20 mouse cellular contexts compared by ENCODE assay signal in genomic region chr19:41591808-41592207, GRCm38 (mm10). TPM values are rescaled to one million over a fixed set of nuclear protein-coding genes. Genes with fewer than 3 reads are reported as not detected.
DNase-seq lines count a peak whose midpoint lies in the region; ATAC-seq lines count a peak whose summit lies in the region.
"Had no signal": no experiment of that assay in that cellular context is flagged by ENCODE, and none has a peak within 500 bp of the region (broad histone marks: within the 10 kb centered on the region; RNA-seq: fewer than 3 reads in every experiment).

No protein-coding gene starts in this region.

- peak; percentile 44; the same call in 1 of the 2 replicates for ATAC-seq in embryonic facial prominence, embryonic 14.5 days (ENCODE audit: low read depth)
- ATAC-seq in hindbrain, embryonic 16.5 days = peak; percentile 21; the same call in 1 of the 2 replicates
- ATAC-seq in hindbrain, embryonic 14.5 days (ENCODE audit: low FRiP score) = no peak
- no peak for ATAC-seq in activated CD4-positive, CD25-positive, alpha-beta regulatory T cell, adult 4 months
- ATAC-seq: forebrain, embryonic 16.5 days; intestine, postnatal 0 days had no signal

- WGBS in embryonic facial prominence, embryonic 14.5 days = 64% methylated on average over 12 of the region's 12 CpGs
- WGBS in embryonic facial prominence, embryonic 10.5 days = 88% methylated on average over 12 of the region's 12 CpGs
- WGBS in hindbrain, embryonic 16.5 days = 56% methylated on average over 12 of the region's 12 CpGs
- 73% methylated on average over 12 of the region's 12 CpGs for WGBS in hindbrain, embryonic 14.5 days

- no peaks in the 10 kb centered on the region for H3K27me3 ChIP-seq in embryonic facial prominence, embryonic 14.5 days (replicated peaks; ENCODE audit: control insufficient read depth, insufficient read depth, low read length)
- no peaks in the 10 kb centered on the region for H3K27me3 ChIP-seq in embryonic facial prominence, embryonic 10.5 days (replicated peaks; ENCODE audit: low read depth, poor library complexity, severe bottlenecking)
- no peaks in the 10 kb centered on the region for H3K27me3 ChIP-seq in hindbrain, embryonic 16.5 days (replicated peaks; ENCODE audit: control insufficient read depth, insufficient read depth, low read length)
- no peaks in the 10 kb centered on the region for H3K27me3 ChIP-seq in hindbrain, embryonic 14.5 days (ENCODE audit: control insufficient read depth, insufficient read depth, low read length)
- H3K27me3 ChIP-seq: embryonic facial prominence, embryonic 12.5 days; forebrain, embryonic 12.5 days; heart, embryonic 13.5 days had no signal

- H3K36me3 ChIP-seq in embryonic facial prominence, embryonic 14.5 days (ENCODE audit: control insufficient read depth, insufficient read depth, low read length) = no peaks in the 10 kb centered on the region
- peaks cover under 1% of the 10 kb centered on the region for H3K36me3 ChIP-seq in embryonic facial prominence, embryonic 10.5 days (replicated peaks)
- H3K36me3 ChIP-seq in hindbrain, embryonic 16.5 days (ENCODE audit: control insufficient read depth, insufficient read depth, low read length) = no peaks in the 10 kb centered on the region
- H3K36me3 ChIP-seq in hindbrain, embryonic 14.5 days (replicated peaks; ENCODE audit: control insufficient read depth, insufficient read depth) = no peaks in the 10 kb centered on the region
- H3K36me3 ChIP-seq: embryonic facial prominence, embryonic 12.5 days; forebrain, embryonic 12.5 days had no signal

- no peak for DNase-seq in embryonic facial prominence, embryonic 14.5 days (ENCODE audit: low spot score)
- no peak for DNase-seq in embryonic facial prominence, embryonic 10.5 days (ENCODE audit: low spot score)
- DNase-seq in hindbrain, embryonic 14.5 days (ENCODE audit: low spot score) = no peak
- DNase-seq in 3T3-L1 (ENCODE audit: low read depth, low spot score) (peak; percentile 60), NIH3T3 (ENCODE audit: low read depth) (peak; percentile 72)
- no peak for DNase-seq in cerebellum, postnatal 25 days
- DNase-seq: adrenal gland, adult 8-10 months; adrenal gland, postnatal 36 days; cerebellum, adult 2 months; embryo, embryonic 11 days; gastrocnemius, postnatal 25 days; heart, postnatal 36 days; kidney, adult 8-10 months had no signal

- H3K9me3 ChIP-seq in embryonic facial prominence, embryonic 14.5 days (ENCODE audit: control insufficient read depth, low read length) = no peaks in the 10 kb centered on the region
- no peaks in the 10 kb centered on the region for H3K9me3 ChIP-seq in embryonic facial prominence, embryonic 10.5 days
- no peaks in the 10 kb centered on the region for H3K9me3 ChIP-seq in hindbrain, embryonic 16.5 days (ENCODE audit: control insufficient read depth, low read length)
- no peaks in the 10 kb centered on the region for H3K9me3 ChIP-seq in hindbrain, embryonic 14.5 days (ENCODE audit: control insufficient read depth, low read length)
- H3K9me3 ChIP-seq: embryonic facial prominence, embryonic 12.5 days; forebrain, embryonic 12.5 days; heart, embryonic 13.5 days had no signal

- H3K4me3 ChIP-seq in embryonic facial prominence, embryonic 14.5 days (ENCODE audit: low read depth, low read length) = no peak overlapping the region
- H3K4me3 ChIP-seq in embryonic facial prominence, embryonic 10.5 days = no peak overlapping the region
- no peak overlapping the region for H3K4me3 ChIP-seq in hindbrain, embryonic 16.5 days (ENCODE audit: low read length)
- H3K4me3 ChIP-seq in hindbrain, embryonic 14.5 days (replicated peaks; ENCODE audit: low read length) = no peak overlapping the region
- H3K4me3 ChIP-seq: embryonic facial prominence, embryonic 12.5 days; forebrain, embryonic 12.5 days; heart, embryonic 13.5 days had no signal

- no peak overlapping the region; the same call in 1 of the 2 replicates for H3K9ac ChIP-seq in embryonic facial prominence, embryonic 14.5 days (ENCODE audit: low read depth, low read length)
- H3K9ac ChIP-seq in hindbrain, embryonic 16.5 days (ENCODE audit: low read depth, low read length) = no peak overlapping the region
- H3K9ac ChIP-seq in hindbrain, embryonic 14.5 days = no peak overlapping the region
- H3K9ac ChIP-seq: embryonic facial prominence, embryonic 12.5 days; forebrain, embryonic 12.5 days; heart, embryonic 13.5 days had no signal

- H3K27ac ChIP-seq in embryonic facial prominence, embryonic 14.5 days (replicated peaks; ENCODE audit: low read depth, low read length) = no peak overlapping the region
- no peak overlapping the region for H3K27ac ChIP-seq in embryonic facial prominence, embryonic 10.5 days (replicated peaks)
- H3K27ac ChIP-seq in hindbrain, embryonic 16.5 days (ENCODE audit: low read depth, low read length) = no peak overlapping the region
- no peak overlapping the region for H3K27ac ChIP-seq in hindbrain, embryonic 14.5 days
- H3K27ac ChIP-seq: embryonic facial prominence, embryonic 12.5 days; forebrain, embryonic 12.5 days; heart, embryonic 13.5 days had no signal

- H3K4me1 ChIP-seq in embryonic facial prominence, embryonic 14.5 days (ENCODE audit: control insufficient read depth, insufficient read depth, low read length) = no peaks in the 10 kb centered on the region
- H3K4me1 ChIP-seq in embryonic facial prominence, embryonic 10.5 days = no peaks in the 10 kb centered on the region
- peaks cover 5% of the 10 kb centered on the region; the same call in 1 of the 2 replicates for H3K4me1 ChIP-seq in hindbrain, embryonic 16.5 days (ENCODE audit: control insufficient read depth, insufficient read depth, low read depth, low read length)
- H3K4me1 ChIP-seq in hindbrain, embryonic 14.5 days (replicated peaks; ENCODE audit: control insufficient read depth, insufficient read depth, low read length) = peaks cover 5% of the 10 kb centered on the region; the same call in 1 of the 2 replicates
- H3K4me1 ChIP-seq: embryonic facial prominence, embryonic 12.5 days; forebrain, embryonic 12.5 days had no signal

- H3K4me2 ChIP-seq in embryonic facial prominence, embryonic 14.5 days (ENCODE audit: low read depth, low read length) = no peak overlapping the region
- no peak overlapping the region for H3K4me2 ChIP-seq in hindbrain, embryonic 16.5 days (ENCODE audit: low read length)
- no peak overlapping the region for H3K4me2 ChIP-seq in hindbrain, embryonic 14.5 days (replicated peaks)
- H3K4me2 ChIP-seq: embryonic facial prominence, embryonic 12.5 days; forebrain, embryonic 12.5 days; heart, embryonic 13.5 days had no signal

RNA-seq across cellular contexts. Expression of gene Gm340, which starts 9.6 kb away (rescaled TPM):
- 3.5 and 3.8 TPM in 2 replicates for polyA plus RNA-seq in embryonic facial prominence, embryonic 14.5 days (2014; fragmentation: Nextera tagmentation; extraction: Ambion mirVana)
- 3.2 and 3.6 TPM in 2 replicates for polyA plus RNA-seq in embryonic facial prominence, embryonic 10.5 days (2016; fragmentation: Nextera tagmentation; extraction: Ambion mirVana)
- 1.6 and 1.7 TPM in 2 replicates for polyA plus RNA-seq in hindbrain, embryonic 16.5 days (2015; fragmentation: Nextera tagmentation; extraction: Ambion mirVana)
- 3.1 and 3.2 TPM in 2 replicates for polyA plus RNA-seq in hindbrain, embryonic 14.5 days (2014; fragmentation: Nextera tagmentation; extraction: Ambion mirVana)
- 1 to 10 TPM; 2.4 to 5.6 TPM for polyA plus RNA-seq in activated CD4-positive, CD25-positive, alpha-beta regulatory T cell, adult 4 months (2017; shearing (Covaris generic))

Comparison
In these comparisons a context has a peak if more than half of its experiments do, and no peak if none do; other contexts are left out.
1. ATAC-seq: peak in embryonic facial prominence, embryonic 14.5 days (single experiment) and hindbrain, embryonic 16.5 days (single experiment); none in hindbrain, embryonic 14.5 days (single experiment) and activated CD4-positive, CD25-positive, alpha-beta regulatory T cell, adult 4 months (single experiment).
2. DNase-seq: peak in 3T3-L1 (single experiment) and NIH3T3 (single experiment); none in embryonic facial prominence, embryonic 14.5 days (single experiment), embryonic facial prominence, embryonic 10.5 days (single experiment), hindbrain, embryonic 14.5 days (single experiment) and cerebellum, postnatal 25 days (0 of 2).